Mouse (Mus musculus) embryonic facial prominence, embryonic 11.5 days (tissue): ENCODE measurements at regions not wholly inside any gene's neighbourhood (a gene's known extent, or its start where the extent isn't known, plus 50 kb on each side); places are given as distances from the start of the nearest gene placed in this dataset.

ENCODE experiments used
- ATAC-seq: fragments of 200-750 bp; cut with Nextera tagmentation; replicated peaks from 2 replicates; pipeline ENCODE4 v1.8.0; 2017; ENCODE audit warnings: low read depth; ENCODE audit not compliant: insufficient number of reproducible peaks, low FRiP score, low TSS enrichment
- DNase-seq: peaks from one replicate; pipeline ENCODE4 v3.0.0-alpha.2; 2015; ENCODE audit warnings: low spot score
- H3K27ac ChIP-seq: fragments of 300-500 bp; sonication (generic); replicated peaks from 2 replicates; pipeline ENCODE4 v1.5.1; 2014; ENCODE audit warnings: mild to moderate bottlenecking, low read depth, low read length, control low read depth
- H3K27me3 ChIP-seq: fragments of 300-500 bp; sonication (generic); 2 replicates; pipeline ENCODE4 v1.6.1; 2014; ENCODE audit warnings: mild to moderate bottlenecking, low read length, moderate library complexity, mixed read lengths; ENCODE audit not compliant: control insufficient read depth, insufficient read depth
- H3K36me3 ChIP-seq: fragments of 300-500 bp; sonication (generic); replicated peaks from 2 replicates; pipeline ENCODE4 v1.6.1; 2014; ENCODE audit warnings: low read depth, mild to moderate bottlenecking, low read length, moderate library complexity, mixed read lengths; ENCODE audit not compliant: control insufficient read depth, insufficient read depth
- H3K4me1 ChIP-seq: fragments of 300-500 bp; sonication (generic); 2 replicates; pipeline ENCODE4 v1.6.1; 2014; ENCODE audit warnings: low read length, mixed read lengths; ENCODE audit not compliant: control insufficient read depth, insufficient read depth
- H3K4me2 ChIP-seq: fragments of 300-500 bp; sonication (generic); 2 replicates; pipeline ENCODE4 v1.6.1; 2014; ENCODE audit warnings: low read depth, mild to moderate bottlenecking, control low read depth, low read length, moderate library complexity
- H3K4me3 ChIP-seq: fragments of 300-500 bp; sonication (generic); 2 replicates; pipeline ENCODE4 v1.5.1; 2014; ENCODE audit warnings: low read depth, low read length, control low read depth
- H3K9ac ChIP-seq: fragments of 300-500 bp; sonication (generic); replicated peaks from 2 replicates; pipeline ENCODE4 v1.6.1; 2014; ENCODE audit warnings: mild to moderate bottlenecking, control low read depth, low read length
- H3K9me3 ChIP-seq: fragments of 300-500 bp; sonication (generic); replicated peaks from 2 replicates; pipeline ENCODE4 v1.6.1; 2016; ENCODE audit warnings: mild to moderate bottlenecking, low read length, inconsistent platforms, mixed read lengths; ENCODE audit not compliant: control insufficient read depth
- WGBS: fragments of 180-500 bp; shearing (Covaris S2); extraction: QIAGEN DNeasy Blood & Tissue Kit; methylation state at CpG from one replicate; pipeline ENCODE4 v1.1.7; 2014; 5-methylcytosine and 5-hydroxymethylcytosine counted together

- Histone ChIP-seq H3K4me1 (no peaks in the 10 kb centered on the region), H3K9me3 (no peaks in the 10 kb centered on the region), H3K4me3 (no peak overlapping the region), H3K27ac (no peak overlapping the region), H3K4me2 (no peak overlapping the region), H3K27me3 (no peaks in the 10 kb centered on the region), H3K36me3 (no peaks in the 10 kb centered on the region), H3K9ac (no peak overlapping the region)
- ATAC-seq (no peak), DNase-seq (no peak)
- 86% methylated on average over 6 of the region's 6 CpGs for WGBS
Measured at GRCm38 (mm10) chr11:71594250-71594847, 155.4 kb upstream of the Wscd1 start.

GRCm38 (mm10) chr11:71597709-71598108 lies 152.0 kb upstream of the Wscd1 start:
- DNase-seq = no peak
- H3K27ac ChIP-seq = no peak overlapping the region
- WGBS = 80% methylated on average over 1 of the region's 1 CpGs

GRCm38 (mm10) chr11:71610782-71611181 lies 138.9 kb upstream of the Wscd1 start:
- no peaks in the 10 kb centered on the region for H3K4me1 ChIP-seq
- H3K9me3 ChIP-seq = no peaks in the 10 kb centered on the region
- no peak overlapping the region for H3K4me2 ChIP-seq
- no peaks in the 10 kb centered on the region for H3K36me3 ChIP-seq
- DNase-seq (no peak), ATAC-seq (no peak)
- no peak overlapping the region for H3K9ac ChIP-seq
- no peak overlapping the region for H3K27ac ChIP-seq
- no peak overlapping the region for H3K4me3 ChIP-seq
- WGBS = 61% methylated on average over 9 of the region's 9 CpGs
- no peaks in the 10 kb centered on the region for H3K27me3 ChIP-seq

More at GRCm38 (mm10) chr11:71597709-71598108, 152.0 kb upstream of the Wscd1 start:
- no peak for ATAC-seq
- no peaks in the 10 kb centered on the region for H3K4me1 ChIP-seq
- H3K36me3 ChIP-seq = no peaks in the 10 kb centered on the region
- H3K27me3 ChIP-seq = no peaks in the 10 kb centered on the region
- no peak overlapping the region for H3K9ac ChIP-seq
- H3K4me3 ChIP-seq = no peak overlapping the region
- H3K4me2 ChIP-seq = no peak overlapping the region
- H3K9me3 ChIP-seq = no peaks in the 10 kb centered on the region

- 85% methylated on average over 5 of the region's 5 CpGs for WGBS
- H3K27me3 ChIP-seq = no peaks in the 10 kb centered on the region
- no peak overlapping the region for H3K4me2 ChIP-seq
- no peak overlapping the region for H3K4me3 ChIP-seq
- H3K27ac ChIP-seq = no peak overlapping the region
- no peaks in the 10 kb centered on the region for H3K36me3 ChIP-seq
- no peak overlapping the region for H3K9ac ChIP-seq
- DNase-seq = no peak
- no peaks in the 10 kb centered on the region for H3K9me3 ChIP-seq
- ATAC-seq = no peak
- no peaks in the 10 kb centered on the region for H3K4me1 ChIP-seq
Measured at GRCm38 (mm10) chr11:71615526-71615925, 134.2 kb upstream of the Wscd1 start.

- no peak for ATAC-seq
- no peaks in the 10 kb centered on the region for H3K27me3 ChIP-seq
- no peak overlapping the region for H3K4me3 ChIP-seq
- H3K36me3 ChIP-seq = no peaks in the 10 kb centered on the region
- no peaks in the 10 kb centered on the region for H3K4me1 ChIP-seq
- no peak overlapping the region for H3K4me2 ChIP-seq
- 74% methylated on average over 5 of the region's 5 CpGs for WGBS
- H3K9me3 ChIP-seq = no peaks in the 10 kb centered on the region
- no peak overlapping the region for H3K9ac ChIP-seq
- no peak overlapping the region for H3K27ac ChIP-seq
- DNase-seq = no peak
Measured at GRCm38 (mm10) chr11:71625501-71626191, 124.1 kb upstream of the Wscd1 start.

GRCm38 (mm10) chr11:71636111-71636510 lies 113.6 kb upstream of the Wscd1 start:
- Histone ChIP-seq H3K27me3 (no peaks in the 10 kb centered on the region), H3K9ac (no peak overlapping the region), H3K4me3 (no peak overlapping the region), H3K4me2 (no peak overlapping the region), H3K4me1 (no peaks in the 10 kb centered on the region), H3K27ac (no peak overlapping the region), H3K9me3 (no peaks in the 10 kb centered on the region), H3K36me3 (no peaks in the 10 kb centered on the region)
- ATAC-seq = no peak
- 69% methylated on average over 1 of the region's 1 CpGs for WGBS
- DNase-seq = no peak

GRCm38 (mm10) chr11:71636785-71637184 lies 112.9 kb upstream of the Wscd1 start:
- no peaks in the 10 kb centered on the region for H3K36me3 ChIP-seq
- H3K4me1 ChIP-seq = no peaks in the 10 kb centered on the region
- no peak overlapping the region for H3K9ac ChIP-seq
- H3K4me2 ChIP-seq = no peak overlapping the region
- H3K9me3 ChIP-seq = no peaks in the 10 kb centered on the region
- no peak overlapping the region for H3K27ac ChIP-seq
- no peak for ATAC-seq
- no peaks in the 10 kb centered on the region for H3K27me3 ChIP-seq
- WGBS = 21% methylated on average over 5 of the region's 5 CpGs
- no peak overlapping the region for H3K4me3 ChIP-seq
- no peak for DNase-seq

- Histone ChIP-seq H3K27ac (no peak overlapping the region), H3K9me3 (no peaks in the 10 kb centered on the region), H3K4me2 (no peak overlapping the region), H3K27me3 (no peaks in the 10 kb centered on the region), H3K9ac (no peak overlapping the region), H3K4me3 (no peak overlapping the region), H3K4me1 (no peaks in the 10 kb centered on the region), H3K36me3 (no peaks in the 10 kb centered on the region)
- DNase-seq (no peak), ATAC-seq (no peak)
- WGBS = 89% methylated on average over 5 of the region's 5 CpGs
Measured at GRCm38 (mm10) chr11:71642886-71643285, 106.8 kb upstream of the Wscd1 start.
